Mouse (Mus musculus) thymus, adult 2 months (tissue): ENCODE data around the gene Letmd1. TPM values are rescaled to one million over a fixed set of nuclear protein-coding genes. Genes with fewer than 3 reads are reported as not detected.

Experiments
- DNase-seq: peaks from one replicate; pipeline ENCODE4 v3.0.0; 2021
- H3K27ac ChIP-seq: fragments of 200-500 bp; 2 replicates; pipeline ENCODE4 v1.5.1; 2012; ENCODE audit warnings: low read length, control low read depth; ENCODE audit not compliant: control insufficient read depth, insufficient read depth
- H3K27me3 ChIP-seq: fragments of 200-500 bp; 2 replicates; pipeline ENCODE4 v1.6.1; 2012; ENCODE audit warnings: mild to moderate bottlenecking, low read length, moderate library complexity, mixed read lengths; ENCODE audit not compliant: control insufficient read depth, insufficient read depth
- H3K36me3 ChIP-seq: fragments of 200-500 bp; 2 replicates; pipeline ENCODE4 v1.6.1; 2012; ENCODE audit warnings: mild to moderate bottlenecking, low read length, moderate library complexity; ENCODE audit not compliant: control insufficient read depth, insufficient read depth
- H3K4me1 ChIP-seq: fragments of 200-500 bp; replicated peaks from 2 replicates; pipeline ENCODE4 v1.6.1; 2012; ENCODE audit warnings: low read length; ENCODE audit not compliant: control insufficient read depth, insufficient read depth
- H3K4me3 ChIP-seq: fragments of 200-500 bp; 2 replicates; pipeline ENCODE4 v1.5.1; 2012; ENCODE audit warnings: mild to moderate bottlenecking, low read length, control low read depth, moderate library complexity; ENCODE audit not compliant: control insufficient read depth, insufficient read depth
- CTCF ChIP-seq: fragments of 200-500 bp; IDR thresholded peaks from 2 replicates; pipeline ENCODE4 v1.5.1; 2012; ENCODE audit warnings: mild to moderate bottlenecking, control low read depth, low read length, moderate library complexity, borderline replicate concordance; ENCODE audit not compliant: control insufficient read depth, poor library complexity, insufficient read depth; ENCODE audit errors: extremely low read depth
- POLR2A ChIP-seq: fragments of 200-500 bp; IDR thresholded peaks from 2 replicates; pipeline ENCODE4 v1.6.1; 2012; ENCODE audit warnings: mild to moderate bottlenecking, low read length, control low read depth, moderate library complexity; ENCODE audit not compliant: control insufficient read depth, poor library complexity, insufficient read depth; ENCODE audit errors: extremely low read depth
- WGBS: fragments of 180-500 bp; shearing (Covaris S2); methylation state at CpG from one replicate; pipeline ENCODE4 v1.1.7; 2018; 5-methylcytosine and 5-hydroxymethylcytosine counted together
- polyA plus RNA-seq: library from polyadenylated mRNA; depleted of rRNA; stranded (reverse); fragments of >200 nt; gene quantifications from 2 replicates; pipeline ENCODE4 v1.2.3, GENCODE M21; 2012

Gene Letmd1
- polyA plus RNA-seq, 1 experiment, result 83.1 TPM

GRCm38 (mm10) chr15:100422899-100423860 is 45.6 kb upstream of the Letmd1 start:
- peak; percentile 95 for DNase-seq
- Histone ChIP-seq H3K27me3 (peaks cover 4% of the 10 kb centered on the region; the same call in 1 of the 2 replicates), H3K4me3 (peak overlapping the region; percentile 59), H3K4me1 (peaks cover 34% of the 10 kb centered on the region), H3K27ac (no peak overlapping the region), H3K36me3 (no peaks in the 10 kb centered on the region)
- TF ChIP-seq CTCF (0 out of 2 replicates have a peak, but pooled peaks have one; percentile 28), POLR2A (peak; percentile 85)
- WGBS, result under 1% methylated on average over 65 of the region's 65 CpGs

DNA sequence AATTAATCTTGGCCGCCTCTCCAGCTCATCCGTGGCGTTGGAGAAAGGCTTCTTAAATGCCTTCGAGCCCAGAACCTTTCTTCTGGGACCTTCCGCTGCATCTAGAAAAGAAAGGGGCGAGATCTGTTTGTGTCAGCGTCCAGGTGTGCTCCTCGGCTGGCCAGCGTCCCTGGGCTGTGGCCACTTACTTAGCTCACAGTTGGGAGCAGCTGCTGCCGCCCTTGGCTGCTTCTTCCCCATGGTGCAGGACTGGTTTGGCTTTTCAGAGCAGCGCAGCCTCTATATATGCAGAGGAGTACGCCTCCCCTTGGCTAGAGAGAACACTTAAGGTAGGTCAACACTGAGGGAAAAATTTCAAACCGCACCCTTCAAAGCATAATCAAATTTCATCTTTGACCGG is 44.9 kb upstream of the Letmd1 start:
- peaks cover 34% of the 10 kb centered on the region for H3K4me1 ChIP-seq
- H3K36me3 ChIP-seq, result no peaks in the 10 kb centered on the region
- H3K27me3 ChIP-seq, result peaks cover 4% of the 10 kb centered on the region; the same call in 1 of the 2 replicates
- WGBS, result 4% methylated on average over 14 of the region's 14 CpGs
- peak overlapping the region; percentile 27 for H3K4me3 ChIP-seq
- TF ChIP-seq CTCF, result no peak
- no peak for TF ChIP-seq POLR2A
- H3K27ac ChIP-seq, result no peak overlapping the region
- no peak for DNase-seq

GRCm38 (mm10) chr15:100424396-100425122 is 44.3 kb upstream of the Letmd1 start, which contains the start of gene Slc11a2:
Gene Slc11a2 (minus strand): TSS chr15:100425072.
- 24% methylated on average over 17 of the region's 17 CpGs for WGBS
- Histone ChIP-seq H3K27ac (no peak within 1 kb of the TSS), H3K36me3 (no peaks in the 10 kb centered on the region), H3K4me1 (peaks cover 29% of the 10 kb centered on the region), H3K27me3 (peaks cover 4% of the 10 kb centered on the region; the same call in 1 of the 2 replicates), H3K4me3 (peak within 1 kb of the TSS; percentile 27)
- TF ChIP-seq POLR2A, result no peak
- no peak for TF ChIP-seq CTCF
- no peak for DNase-seq

DNA sequence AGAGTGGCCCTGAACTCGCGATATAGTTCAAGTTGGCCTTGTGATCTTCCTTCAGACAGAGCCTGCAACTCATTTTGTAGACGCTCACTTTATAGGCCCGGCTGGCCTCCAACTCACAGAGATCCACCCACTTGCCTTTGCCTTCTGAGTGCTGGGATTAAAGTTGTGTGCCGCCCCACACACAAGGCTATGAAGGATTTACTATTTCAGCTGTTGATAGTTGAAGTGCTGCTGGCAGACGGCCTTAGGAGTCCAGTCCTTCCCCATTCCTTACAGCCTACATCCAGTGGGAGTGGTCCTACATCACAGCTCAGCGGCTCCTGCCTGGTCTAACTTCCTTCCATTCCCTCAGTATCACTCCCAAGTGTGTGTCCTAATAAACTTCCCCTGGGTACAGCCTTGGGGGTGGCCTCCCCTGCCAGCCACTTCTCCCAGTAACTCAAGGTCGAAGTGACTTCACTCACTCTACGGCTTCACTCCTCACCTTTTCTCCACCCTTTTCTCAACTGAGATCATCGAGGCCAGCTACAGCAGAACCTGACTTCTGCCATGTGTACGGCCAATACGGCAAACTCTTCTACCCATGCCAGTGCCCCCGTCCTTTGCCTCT is 40.4 kb upstream of the Letmd1 start:
- TF ChIP-seq POLR2A (no peak), CTCF (no peak)
- H3K4me1 ChIP-seq, result peaks cover 9% of the 10 kb centered on the region
- peaks cover 4% of the 10 kb centered on the region; the same call in 1 of the 2 replicates for H3K27me3 ChIP-seq
- no peak for DNase-seq
- no peak overlapping the region for H3K27ac ChIP-seq
- H3K4me3 ChIP-seq, result no peak overlapping the region
- 94% methylated on average over 13 of the region's 13 CpGs for WGBS
- H3K36me3 ChIP-seq, result no peaks in the 10 kb centered on the region

DNA sequence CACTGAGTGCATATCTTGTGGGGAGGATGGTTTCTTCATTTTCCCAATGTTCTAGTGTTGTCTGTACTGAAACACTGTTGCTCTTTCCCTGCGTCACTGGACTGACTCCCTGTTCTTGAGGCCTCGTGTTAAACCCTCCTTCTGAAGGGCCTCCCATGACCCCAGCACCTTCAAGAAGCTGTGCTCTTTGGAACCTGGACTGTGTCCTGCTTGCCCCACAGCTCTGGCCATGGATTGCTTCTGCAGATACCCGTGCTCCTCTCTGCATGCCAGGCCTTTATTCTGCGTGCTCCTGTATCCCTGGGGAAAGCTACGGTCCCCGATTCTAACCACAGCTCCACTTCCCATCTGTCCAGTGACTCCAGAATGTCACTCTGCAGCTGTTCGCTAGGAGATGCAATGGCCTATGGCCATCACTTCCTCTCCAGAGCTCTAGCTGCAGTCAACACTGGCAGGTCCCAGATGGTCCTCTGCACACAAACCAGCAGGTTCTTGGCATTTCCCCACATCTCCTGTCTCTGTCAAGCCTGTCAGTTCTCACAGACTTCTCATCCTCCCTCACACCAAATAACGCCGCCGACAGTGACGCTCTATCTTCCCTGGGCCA is 38.8 kb upstream of the Letmd1 start:
- WGBS, result 89% methylated on average over 11 of the region's 11 CpGs
- TF ChIP-seq CTCF (no peak), POLR2A (no peak)
- Histone ChIP-seq H3K27me3 (no peaks in the 10 kb centered on the region), H3K36me3 (no peaks in the 10 kb centered on the region), H3K4me3 (no peak overlapping the region), H3K4me1 (no peaks in the 10 kb centered on the region), H3K27ac (no peak overlapping the region)
- DNase-seq, result no peak
